Mouse (Mus musculus) cortical plate, adult 2 months (tissue): ENCODE measurements around the gene Ilvbl.

Source experiments
- CTCF ChIP-seq: fragments of 200-500 bp; IDR thresholded peaks from 2 replicates; pipeline ENCODE4 v1.5.1; 2011; ENCODE audit warnings: mild to moderate bottlenecking, control low read depth, low read length; ENCODE audit not compliant: insufficient read depth; ENCODE audit errors: extremely low read depth
- POLR2A ChIP-seq: fragments of 200-500 bp; IDR thresholded peaks from 2 replicates; pipeline ENCODE4 v1.6.1; 2011; ENCODE audit warnings: mild to moderate bottlenecking, low read length, control low read depth; ENCODE audit not compliant: insufficient read depth; ENCODE audit errors: extremely low read depth

GRCm38 (mm10) chr10:78581121-78581520 is 7.0 kb downstream of the Ilvbl start:
- TF ChIP-seq CTCF (no peak), POLR2A (no peak)
